Mouse (Mus musculus) ovary, postnatal 10 days (tissue): ENCODE data around the gene Slc39a13.

Source experiments
- DNase-seq: peaks from one replicate; pipeline ENCODE4 v3.0.0; 2022; ENCODE audit warnings: low spot score

Gene Slc39a13

GRCm38 (mm10) chr2:91088987-91089386 lies 18.8 kb upstream of the Slc39a13 start:
- no peak for DNase-seq

- no peak for DNase-seq
Observed at GRCm38 (mm10) chr2:91087453-91087852, 17.2 kb upstream of the Slc39a13 start.

- DNase-seq = no peak
Observed at GRCm38 (mm10) chr2:91086392-91087237, 16.4 kb upstream of the Slc39a13 start.

GRCm38 (mm10) chr2:91085494-91086391 lies 15.5 kb upstream of the Slc39a13 start:
- no peak for DNase-seq

GRCm38 (mm10) chr2:91084179-91084820 lies 14.1 kb upstream of the Slc39a13 start:
- DNase-seq = no peak

GRCm38 (mm10) chr2:91083366-91083940 lies 13.2 kb upstream of the Slc39a13 start:
- no peak for DNase-seq

- no peak for DNase-seq
Observed at GRCm38 (mm10) chr2:91082844-91083243, 12.6 kb upstream of the Slc39a13 start.

- DNase-seq = no peak
Observed at GRCm38 (mm10) chr2:91081775-91082695, 11.8 kb upstream of the Slc39a13 start, which contains the start of gene Spi1. Gene Spi1 (plus strand): TSS chr2:91082390.

- DNase-seq = no peak
Observed at GRCm38 (mm10) chr2:91080784-91081513, 10.7 kb upstream of the Slc39a13 start.

- DNase-seq = no peak
Observed at GRCm38 (mm10) chr2:91079026-91079384, 8.8 kb upstream of the Slc39a13 start.

- no peak for DNase-seq
Observed at GRCm38 (mm10) chr2:91078314-91079025, 8.3 kb upstream of the Slc39a13 start.

- no peak for DNase-seq
Observed at GRCm38 (mm10) chr2:91077957-91078313, 7.7 kb upstream of the Slc39a13 start.

- DNase-seq = no peak
Observed at GRCm38 (mm10) chr2:91072092-91072491, 1.9 kb upstream of the Slc39a13 start.

- no peak for DNase-seq
Observed at GRCm38 (mm10) chr2:91071059-91071458, 842 bp upstream of the Slc39a13 start.

- no peak for DNase-seq
Observed at GRCm38 (mm10) chr2:91069306-91070000, 764 bp downstream of the Slc39a13 start.

- no peak for DNase-seq
Observed at GRCm38 (mm10) chr2:91068872-91069165, 1.4 kb downstream of the Slc39a13 start.

GRCm38 (mm10) chr2:91068162-91068871 lies 1.9 kb downstream of the Slc39a13 start:
- no peak for DNase-seq

- DNase-seq = no peak
Observed at GRCm38 (mm10) chr2:91066455-91066854, 3.8 kb downstream of the Slc39a13 start.

GRCm38 (mm10) chr2:91065544-91065943 lies 4.7 kb downstream of the Slc39a13 start:
- no peak for DNase-seq
